Mouse (Mus musculus) embryonic facial prominence, embryonic 14.5 days (tissue): ENCODE measurements around the gene Zbtb20. TPM values are rescaled to one million over a fixed set of nuclear protein-coding genes. Genes with fewer than 3 reads are reported as not detected.
A peak's percentile ranks its signal among the peaks of the same experiment; 100 is the strongest.

Source experiments
- ATAC-seq: fragments of 200-750 bp; cut with Nextera tagmentation; 2 replicates; pipeline ENCODE4 v1.8.0; 2017; ENCODE audit warnings: low read depth, moderate number of reproducible peaks, moderate TSS enrichment
- DNase-seq: peaks from one replicate; pipeline ENCODE4 v3.0.0-alpha.2; 2015; ENCODE audit warnings: low spot score
- H3K27ac ChIP-seq: fragments of 300-500 bp; sonication (generic); replicated peaks from 2 replicates; pipeline ENCODE4 v1.5.1; 2014; ENCODE audit warnings: low read depth, mild to moderate bottlenecking, low read length, moderate library complexity
- H3K27me3 ChIP-seq: fragments of 300-500 bp; sonication (generic); replicated peaks from 2 replicates; pipeline ENCODE4 v1.6.1; 2014; ENCODE audit warnings: low read length; ENCODE audit not compliant: control insufficient read depth, insufficient read depth
- H3K36me3 ChIP-seq: fragments of 300-500 bp; sonication (generic); 2 replicates; pipeline ENCODE4 v1.6.1; 2014; ENCODE audit warnings: low read length, mixed read lengths; ENCODE audit not compliant: control insufficient read depth, insufficient read depth
- H3K4me1 ChIP-seq: fragments of 300-500 bp; sonication (generic); 2 replicates; pipeline ENCODE4 v1.6.1; 2014; ENCODE audit warnings: antibody characterized with exemption, low read length; ENCODE audit not compliant: control insufficient read depth, insufficient read depth
- H3K4me2 ChIP-seq: fragments of 300-500 bp; sonication (generic); 2 replicates; pipeline ENCODE4 v1.6.1; 2014; ENCODE audit warnings: low read depth, mild to moderate bottlenecking, low read length, moderate library complexity, mixed read lengths
- H3K4me3 ChIP-seq: fragments of 300-500 bp; sonication (generic); 2 replicates; pipeline ENCODE4 v1.5.1; 2014; ENCODE audit warnings: low read depth, mild to moderate bottlenecking, low read length
- H3K9ac ChIP-seq: fragments of 300-500 bp; sonication (generic); 2 replicates; pipeline ENCODE4 v1.6.1; 2014; ENCODE audit warnings: low read depth, mild to moderate bottlenecking, low read length, moderate library complexity, mixed read lengths
- H3K9me3 ChIP-seq: fragments of 300-500 bp; sonication (generic); 2 replicates; pipeline ENCODE4 v1.6.1; 2016; ENCODE audit warnings: low read length; ENCODE audit not compliant: control insufficient read depth
- WGBS: fragments of 180-500 bp; shearing (Covaris S2); extraction: QIAGEN DNeasy Blood & Tissue Kit; methylation state at CpG from one replicate; pipeline ENCODE4 v1.1.7; 2014; 5-methylcytosine and 5-hydroxymethylcytosine counted together
- polyA plus RNA-seq: library from polyadenylated mRNA; unstranded; fragments of >200 nt; fragmentation: Nextera tagmentation; extraction: Ambion mirVana; gene quantifications from 2 replicates; pipeline ENCODE4 v1.2.1, GENCODE M21; 2014

Gene Zbtb20
- polyA plus RNA-seq, 1 experiment from 2014 or later = 20.6 TPM

GRCm38 (mm10) chr16:43506189-43506751 is 630.6 kb downstream of the Zbtb20 start:
- peak overlapping the region; percentile 78 for H3K27ac ChIP-seq
- H3K4me3 ChIP-seq = peak overlapping the region; percentile 15
- ATAC-seq (peak; percentile 24; the same call in 1 of the 2 replicates), DNase-seq (peak; percentile 53)
- peak overlapping the region; percentile 49 for H3K4me2 ChIP-seq
- peaks cover 16% of the 10 kb centered on the region for H3K4me1 ChIP-seq
- H3K9ac ChIP-seq = peak overlapping the region; percentile 38
- 20% methylated on average over 9 of the region's 9 CpGs for WGBS
- H3K9me3 ChIP-seq = no peaks in the 10 kb centered on the region
- H3K27me3 ChIP-seq = no peaks in the 10 kb centered on the region
- H3K36me3 ChIP-seq = no peaks in the 10 kb centered on the region

GRCm38 (mm10) chr16:43506771-43507405 is 631.2 kb downstream of the Zbtb20 start:
- ATAC-seq (no peak), DNase-seq (peak; percentile 23)
- H3K4me2 ChIP-seq = peak overlapping the region; percentile 49
- no peaks in the 10 kb centered on the region for H3K27me3 ChIP-seq
- H3K9me3 ChIP-seq = no peaks in the 10 kb centered on the region
- H3K4me1 ChIP-seq = peaks cover 16% of the 10 kb centered on the region
- WGBS = 24% methylated on average over 10 of the region's 10 CpGs
- H3K36me3 ChIP-seq = no peaks in the 10 kb centered on the region
- H3K27ac ChIP-seq = peak overlapping the region; percentile 78; the same call in 1 of the 2 replicates
- peak overlapping the region; percentile 15 for H3K4me3 ChIP-seq
- H3K9ac ChIP-seq = peak overlapping the region; percentile 6; the same call in 1 of the 2 replicates

- Histone ChIP-seq H3K4me1 (peaks cover 13% of the 10 kb centered on the region), H3K9me3 (no peaks in the 10 kb centered on the region), H3K9ac (no peak overlapping the region), H3K4me3 (no peak overlapping the region), H3K27ac (no peak overlapping the region), H3K27me3 (no peaks in the 10 kb centered on the region), H3K4me2 (0 out of 2 replicates have a peak overlapping the region, but pooled peaks have one; percentile 0), H3K36me3 (no peaks in the 10 kb centered on the region)
- DNase-seq = peak; percentile 46
- no peak for ATAC-seq
- WGBS = 65% methylated on average over 9 of the region's 9 CpGs
Measured at GRCm38 (mm10) chr16:43508166-43508998, 632.7 kb downstream of the Zbtb20 start.

- ATAC-seq (no peak), DNase-seq (peak; percentile 45)
- Histone ChIP-seq H3K9me3 (no peaks in the 10 kb centered on the region), H3K9ac (no peak overlapping the region), H3K4me1 (peaks cover 8% of the 10 kb centered on the region; the same call in 1 of the 2 replicates), H3K27ac (no peak overlapping the region), H3K4me3 (no peak overlapping the region), H3K4me2 (no peak overlapping the region), H3K36me3 (no peaks in the 10 kb centered on the region), H3K27me3 (no peaks in the 10 kb centered on the region)
- 59% methylated on average over 5 of the region's 5 CpGs for WGBS
Measured at GRCm38 (mm10) chr16:43510516-43510915, 634.8 kb downstream of the Zbtb20 start.

DNA sequence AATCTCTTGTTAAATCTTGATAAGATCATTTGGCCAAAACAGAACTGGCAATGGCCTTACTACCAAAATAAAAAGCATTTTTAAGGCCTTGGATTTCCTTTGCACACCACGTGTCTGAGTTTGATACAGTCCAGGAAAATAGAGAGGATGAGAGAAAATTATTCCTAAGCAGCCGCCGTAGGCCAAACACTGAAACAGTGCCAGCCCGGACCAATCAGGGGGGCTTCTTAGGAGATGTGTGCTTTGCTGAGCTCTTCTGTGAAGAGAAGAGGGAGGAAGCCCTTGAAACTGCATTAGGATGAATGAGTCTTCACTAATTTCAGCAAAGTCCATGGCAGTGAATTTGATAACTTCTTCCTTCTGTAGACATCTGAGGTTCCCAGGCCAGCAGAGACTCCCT is 635.9 kb downstream of the Zbtb20 start:
- Histone ChIP-seq H3K9ac (no peak overlapping the region), H3K4me2 (no peak overlapping the region), H3K9me3 (no peaks in the 10 kb centered on the region), H3K4me1 (no peaks in the 10 kb centered on the region; the same call in 1 of the 2 replicates), H3K27me3 (no peaks in the 10 kb centered on the region), H3K4me3 (no peak overlapping the region), H3K27ac (no peak overlapping the region), H3K36me3 (no peaks in the 10 kb centered on the region)
- ATAC-seq = no peak
- WGBS = 80% methylated on average over 4 of the region's 4 CpGs
- no peak for DNase-seq

DNA sequence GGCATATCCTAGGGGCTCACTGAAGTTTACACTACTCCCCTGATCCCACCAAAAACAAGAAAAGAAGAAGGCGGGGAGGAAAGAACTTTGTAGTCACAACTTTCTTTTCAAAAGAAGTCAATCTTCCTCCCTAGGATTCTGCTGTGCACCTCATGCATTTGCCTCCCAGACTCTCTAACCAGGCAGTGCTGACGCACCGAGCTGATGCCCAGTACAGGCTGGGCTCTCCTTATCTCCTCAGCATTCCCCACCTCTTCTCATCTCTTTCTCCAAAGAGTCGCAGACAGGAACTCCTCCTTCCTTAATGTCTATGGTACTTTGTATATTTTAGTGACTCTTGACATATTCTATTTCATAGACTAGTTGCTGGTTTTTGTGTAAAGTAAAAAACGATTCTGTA is 638.3 kb downstream of the Zbtb20 start:
- ATAC-seq (no peak), DNase-seq (no peak)
- Histone ChIP-seq H3K4me1 (no peaks in the 10 kb centered on the region), H3K4me2 (no peak overlapping the region), H3K9me3 (no peaks in the 10 kb centered on the region), H3K27ac (no peak overlapping the region), H3K9ac (no peak overlapping the region), H3K36me3 (no peaks in the 10 kb centered on the region), H3K4me3 (no peak overlapping the region), H3K27me3 (no peaks in the 10 kb centered on the region)
- 79% methylated on average over 5 of the region's 5 CpGs for WGBS

- Histone ChIP-seq H3K36me3 (no peaks in the 10 kb centered on the region), H3K9ac (no peak overlapping the region), H3K4me1 (no peaks in the 10 kb centered on the region), H3K4me3 (no peak overlapping the region), H3K4me2 (no peak overlapping the region), H3K9me3 (no peaks in the 10 kb centered on the region), H3K27ac (no peak overlapping the region), H3K27me3 (no peaks in the 10 kb centered on the region)
- ATAC-seq = no peak
- DNase-seq = no peak
- 70% methylated on average over 4 of the region's 4 CpGs for WGBS
Measured at GRCm38 (mm10) chr16:43515538-43515937, 639.9 kb downstream of the Zbtb20 start.

GRCm38 (mm10) chr16:43520274-43520673 is 644.6 kb downstream of the Zbtb20 start:
- H3K27ac ChIP-seq = no peak overlapping the region
- WGBS = 51% methylated on average over 2 of the region's 2 CpGs
- DNase-seq (no peak), ATAC-seq (no peak)
- no peak overlapping the region for H3K4me2 ChIP-seq
- no peaks in the 10 kb centered on the region for H3K36me3 ChIP-seq
- H3K27me3 ChIP-seq = no peaks in the 10 kb centered on the region
- H3K4me3 ChIP-seq = no peak overlapping the region
- H3K9ac ChIP-seq = no peak overlapping the region
- H3K4me1 ChIP-seq = peaks cover 3% of the 10 kb centered on the region; the same call in 1 of the 2 replicates
- H3K9me3 ChIP-seq = no peaks in the 10 kb centered on the region
